Mouse (Mus musculus) limb, embryonic 11.5 days (tissue): ENCODE measurements around the gene Foxj3. TPM values are rescaled to one million over a fixed set of nuclear protein-coding genes. Genes with fewer than 3 reads are reported as not detected.

ENCODE experiments used
- polyA plus RNA-seq: library from polyadenylated mRNA; unstranded; fragments of >200 nt; fragmentation: Nextera tagmentation; extraction: Ambion mirVana; gene quantifications from 2 replicates; pipeline ENCODE4 v1.2.1, GENCODE M21; 2014

Gene Foxj3
- polyA plus RNA-seq, 1 experiment from 2014 or later, result 26.7 TPM

Other genes starting within 250 kb of the Foxj3 start
- gene Ybx1, start 242.4 kb upstream of the Foxj3 start, polyA plus RNA-seq, result 1,145 and 1,200 TPM in 2 replicates
- 162 and 170 TPM in 2 replicates for gene Ppih, start 216.5 kb upstream of the Foxj3 start, polyA plus RNA-seq
- gene Ccdc30, start 121.5 kb upstream of the Foxj3 start, polyA plus RNA-seq, result 5.5 and 7.3 TPM in 2 replicates
- gene Ppcs, start 114.6 kb upstream of the Foxj3 start, polyA plus RNA-seq, result 35.7 and 38.7 TPM in 2 replicates
- 0.34 and 0.36 TPM in 2 replicates for gene Zmynd12, start 114.2 kb upstream of the Foxj3 start, polyA plus RNA-seq
- 0.67 and 1.2 TPM in 2 replicates for gene Rimkla, start 44.4 kb upstream of the Foxj3 start, polyA plus RNA-seq
- 2.3 and 3.4 TPM in 2 replicates for gene Frg2f1, start 2.5 kb downstream of the Foxj3 start, polyA plus RNA-seq
- gene Guca2a, start 100.7 kb downstream of the Foxj3 start, polyA plus RNA-seq, result not detected in 2 replicates
- gene Guca2b, start 122.0 kb downstream of the Foxj3 start, polyA plus RNA-seq, result not detected in 2 replicates
- 0.55 and 0.75 TPM in 2 replicates for gene Hivep3, start 196.8 kb downstream of the Foxj3 start, polyA plus RNA-seq